Mouse (Mus musculus): ENCODE measurements around the gene Kcnq2. TPM values are rescaled to one million over a fixed set of nuclear protein-coding genes. Genes with fewer than 3 reads are reported as not detected.

Kcnq2 gene
- total and polyA plus RNA-seq, 3 experiments: 0.19 to 0.57 TPM; not detected in 1

DNA sequence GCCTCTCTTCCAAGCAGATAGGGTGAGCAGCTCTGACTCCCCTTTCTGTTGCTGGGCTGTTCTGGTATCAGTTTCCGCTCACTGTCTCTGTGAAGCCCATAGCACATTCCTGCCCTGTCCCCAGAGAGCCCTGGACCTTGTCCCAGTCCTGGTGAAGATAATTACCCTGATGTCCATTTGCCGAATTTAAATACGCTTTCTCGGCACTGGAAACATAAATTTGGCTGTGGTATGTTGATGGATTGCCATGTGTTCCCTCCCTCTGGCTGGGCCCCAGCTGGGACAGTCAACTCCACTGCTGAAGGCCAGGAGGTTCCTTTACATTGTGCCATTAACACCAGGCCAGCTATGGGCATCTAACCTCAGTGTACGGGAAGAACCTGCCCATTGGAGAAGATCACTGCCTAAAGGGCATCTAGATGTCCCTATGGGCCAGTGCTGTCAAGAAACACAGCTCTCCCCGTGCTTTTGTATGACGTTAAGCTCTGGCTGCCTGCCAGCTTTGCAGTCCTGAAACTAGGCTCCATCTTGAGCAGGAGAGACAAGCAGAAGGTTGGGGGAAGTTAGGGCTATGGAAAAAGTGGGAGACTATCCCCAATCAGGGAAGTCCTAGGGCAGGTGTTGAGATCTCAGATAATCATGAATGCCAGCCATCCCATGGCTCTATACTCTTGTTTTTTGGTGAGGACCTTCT, 86.7 kb downstream of the Kcnq2 start:
- Histone ChIP-seq H3K4me1 (ENCODE audit: control insufficient read depth in 1 of 2, insufficient read depth in 2 of 2, low read length in 2 of 2) (no peaks in the 10 kb centered on the region), H3K36me3 (ENCODE audit: control insufficient read depth in 1 of 2, insufficient read depth in 2 of 2, low read length in 2 of 2) (no peaks in the 10 kb centered on the region), H3K4me3 (ENCODE audit: control insufficient read depth in 1 of 2, insufficient read depth in 1 of 2, low read depth in 2 of 2, low read length in 2 of 2) (no peak overlapping the region), H3K9ac (ENCODE audit: control insufficient read depth, low read depth, low read length, poor library complexity, severe bottlenecking) (no peak overlapping the region), H3K27me3 (ENCODE audit: control insufficient read depth in 1 of 2, insufficient read depth in 2 of 2, low read length in 2 of 2) (peaks cover 0 to 2% of the 10 kb centered on the region in 2 experiments; a peak in 1 of 4 replicates), H3K79me2 (ENCODE audit: control insufficient read depth, insufficient read depth, low read length, poor library complexity) (no peaks in the 10 kb centered on the region), H3K9me3 (replicated peaks; ENCODE audit: insufficient read depth, low read length) (no peaks in the 10 kb centered on the region), H3K27ac (ENCODE audit: control insufficient read depth, low read depth, low read length) (no peak overlapping the region)
- no peak for TF ChIP-seq CTCF (IDR thresholded peaks at IDR 0.05 in 2 of 3, conservative IDR thresholded peaks at IDR 0.05 in 1 of 3; ENCODE audit: control insufficient read depth in 1 of 3, insufficient read depth in 1 of 3, low read depth in 2 of 3, low read length in 3 of 3, poor library complexity in 1 of 3, severe bottlenecking in 1 of 3)
- TF ChIP-seq ZKSCAN1 (IDR thresholded peaks at IDR 0.05; ENCODE audit: low read depth, low read length): no peak
- TF ChIP-seq USF2 (IDR thresholded peaks at IDR 0.05; ENCODE audit: borderline replicate concordance in 1 of 2, insufficient read depth in 1 of 2, low read depth in 1 of 2, low read length in 2 of 2): no peak
- TF ChIP-seq SIN3A (IDR thresholded peaks at IDR 0.05; ENCODE audit: low read length): no peak
- no peak for TF ChIP-seq ELF1 (IDR thresholded peaks at IDR 0.05; ENCODE audit: low read depth, low read length)
- no peak for TF ChIP-seq POLR2AphosphoS5 (IDR thresholded peaks at IDR 0.05; ENCODE audit: borderline replicate concordance, low read depth, low read length)
- no peak for DNase-seq (ENCODE audit: low read depth, low spot score)

DNA sequence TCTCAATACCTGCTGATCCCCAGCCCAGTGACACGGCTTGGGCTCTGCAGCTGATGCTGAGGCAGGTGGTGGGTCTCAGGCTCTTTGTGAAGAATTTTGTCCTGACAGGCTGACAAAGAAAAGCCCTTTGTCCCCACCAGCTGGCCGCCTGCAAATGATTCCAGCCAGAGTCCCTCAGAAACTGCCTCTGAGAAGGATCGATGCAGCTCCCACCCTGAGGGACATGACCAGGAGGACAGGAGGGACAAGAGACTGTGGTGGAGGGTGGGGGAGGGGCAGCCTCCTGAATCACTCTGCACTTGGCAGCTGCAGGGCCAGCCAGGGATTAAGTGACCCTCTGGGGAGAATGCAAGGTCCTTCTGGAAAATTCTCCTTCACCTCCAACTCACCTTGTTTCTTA, 91.1 kb downstream of the Kcnq2 start:
- Histone ChIP-seq H3K27ac (ENCODE audit: control insufficient read depth, low read depth, low read length) (no peak overlapping the region), H3K27me3 (ENCODE audit: control insufficient read depth in 1 of 2, insufficient read depth in 2 of 2, low read length in 2 of 2) (no peaks in the 10 kb centered on the region), H3K9ac (ENCODE audit: control insufficient read depth, low read depth, low read length, poor library complexity, severe bottlenecking) (no peak overlapping the region), H3K4me1 (ENCODE audit: control insufficient read depth in 1 of 2, insufficient read depth in 2 of 2, low read length in 2 of 2) (no peaks in the 10 kb centered on the region), H3K4me3 (ENCODE audit: control insufficient read depth in 1 of 2, insufficient read depth in 1 of 2, low read depth in 2 of 2, low read length in 2 of 2) (no peak overlapping the region), H3K36me3 (ENCODE audit: control insufficient read depth in 1 of 2, insufficient read depth in 2 of 2, low read length in 2 of 2) (no peaks in the 10 kb centered on the region), H3K9me3 (replicated peaks; ENCODE audit: insufficient read depth, low read length) (no peaks in the 10 kb centered on the region), H3K79me2 (ENCODE audit: control insufficient read depth, insufficient read depth, low read length, poor library complexity) (no peaks in the 10 kb centered on the region)
- no peak for TF ChIP-seq ZKSCAN1 (IDR thresholded peaks at IDR 0.05; ENCODE audit: low read depth, low read length)
- no peak for TF ChIP-seq NRF1 (IDR thresholded peaks at IDR 0.05; ENCODE audit: insufficient read depth, low read depth, low read length, poor library complexity, severe bottlenecking)
- no peak for TF ChIP-seq JUND (IDR thresholded peaks at IDR 0.05; ENCODE audit: low read depth, low read length)
- no peak for DNase-seq (ENCODE audit: low read depth, low spot score)

DNA sequence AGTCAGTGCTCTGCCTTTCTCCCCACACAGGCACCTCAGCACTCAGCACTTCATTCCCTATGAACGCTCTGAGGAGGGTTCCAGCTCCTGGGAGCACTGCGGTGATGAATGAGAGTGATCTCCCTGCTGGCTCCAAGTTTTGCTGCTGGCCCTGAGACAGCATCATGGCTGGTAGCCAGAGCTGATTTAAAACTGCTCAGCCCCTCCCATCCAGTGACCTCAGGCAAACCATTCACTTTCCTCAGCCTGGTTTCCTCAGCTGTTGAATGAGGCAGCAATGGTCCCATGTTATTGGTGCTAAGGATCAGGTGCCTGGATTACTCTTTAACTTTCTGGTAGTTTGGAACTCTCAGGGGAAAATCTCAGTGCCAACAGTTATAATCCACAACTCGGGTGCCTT, 91.7 kb downstream of the Kcnq2 start, which contains the start of gene Chrna4:
TSS of gene Chrna4 (minus strand) at position 110 of the 400 bp plus-strand sequence.
- no peak within 1 kb of the TSS for H3K4me3 ChIP-seq (ENCODE audit: control insufficient read depth in 1 of 2, insufficient read depth in 1 of 2, low read depth in 2 of 2, low read length in 2 of 2)
- H3K9me3 ChIP-seq (replicated peaks; ENCODE audit: insufficient read depth, low read length): no peaks in the 10 kb centered on the region
- H3K79me2 ChIP-seq (ENCODE audit: control insufficient read depth, insufficient read depth, low read length, poor library complexity): no peaks in the 10 kb centered on the region
- H3K27ac ChIP-seq (ENCODE audit: control insufficient read depth, low read depth, low read length): no peak within 1 kb of the TSS
- no peaks in the 10 kb centered on the region for H3K27me3 ChIP-seq (ENCODE audit: control insufficient read depth in 1 of 2, insufficient read depth in 2 of 2, low read length in 2 of 2)
- H3K36me3 ChIP-seq (ENCODE audit: control insufficient read depth in 1 of 2, insufficient read depth in 2 of 2, low read length in 2 of 2): no peaks in the 10 kb centered on the region
- no peaks in the 10 kb centered on the region for H3K4me1 ChIP-seq (ENCODE audit: control insufficient read depth in 1 of 2, insufficient read depth in 2 of 2, low read length in 2 of 2)
- H3K9ac ChIP-seq (ENCODE audit: control insufficient read depth, low read depth, low read length, poor library complexity, severe bottlenecking): no peak within 1 kb of the TSS
- TF ChIP-seq MAX (IDR thresholded peaks at IDR 0.05; ENCODE audit: low read length): no peak
- no peak for TF ChIP-seq CHD1 (IDR thresholded peaks at IDR 0.05; ENCODE audit: low read depth, low read length)
- TF ChIP-seq ELF1 (IDR thresholded peaks at IDR 0.05; ENCODE audit: low read depth, low read length): no peak
- TF ChIP-seq EP300 (IDR thresholded peaks at IDR 0.05; ENCODE audit: low read depth in 1 of 2, low read length in 2 of 2): no peak
- TF ChIP-seq UBTF (IDR thresholded peaks at IDR 0.05; ENCODE audit: borderline replicate concordance, insufficient read depth, low read depth, low read length): no peak
- TF ChIP-seq CHD2 (IDR thresholded peaks at IDR 0.05; ENCODE audit: low read length): no peak
- TF ChIP-seq POLR2AphosphoS2 (IDR thresholded peaks at IDR 0.05; ENCODE audit: low read length): no peak
- no peak for TF ChIP-seq MXI1 (IDR thresholded peaks at IDR 0.05; ENCODE audit: low read depth, low read length)
- no peak for TF ChIP-seq RAD21 (IDR thresholded peaks at IDR 0.05; ENCODE audit: low read depth, low read length)
- TF ChIP-seq ZKSCAN1 (IDR thresholded peaks at IDR 0.05; ENCODE audit: low read depth, low read length): no peak
- TF ChIP-seq ETS1 (IDR thresholded peaks at IDR 0.05; ENCODE audit: low read depth, low read length): no peak
- TF ChIP-seq RCOR1 (IDR thresholded peaks at IDR 0.05; ENCODE audit: low read depth, low read length): no peak
- no peak for TF ChIP-seq MAZ (IDR thresholded peaks at IDR 0.05; ENCODE audit: low read depth, low read length)
- TF ChIP-seq SMC3 (IDR thresholded peaks at IDR 0.05; ENCODE audit: low read depth, low read length): no peak
- DNase-seq (ENCODE audit: low read depth, low spot score): no peak
